Mouse (Mus musculus): ENCODE measurements around the gene Ninl. TPM values are rescaled to one million over a fixed set of nuclear protein-coding genes. Genes with fewer than 3 reads are reported as not detected.

Ninl gene
- total and polyA plus RNA-seq, 3 experiments = 0.78 to 1.5 (median 1.4) TPM

DNA sequence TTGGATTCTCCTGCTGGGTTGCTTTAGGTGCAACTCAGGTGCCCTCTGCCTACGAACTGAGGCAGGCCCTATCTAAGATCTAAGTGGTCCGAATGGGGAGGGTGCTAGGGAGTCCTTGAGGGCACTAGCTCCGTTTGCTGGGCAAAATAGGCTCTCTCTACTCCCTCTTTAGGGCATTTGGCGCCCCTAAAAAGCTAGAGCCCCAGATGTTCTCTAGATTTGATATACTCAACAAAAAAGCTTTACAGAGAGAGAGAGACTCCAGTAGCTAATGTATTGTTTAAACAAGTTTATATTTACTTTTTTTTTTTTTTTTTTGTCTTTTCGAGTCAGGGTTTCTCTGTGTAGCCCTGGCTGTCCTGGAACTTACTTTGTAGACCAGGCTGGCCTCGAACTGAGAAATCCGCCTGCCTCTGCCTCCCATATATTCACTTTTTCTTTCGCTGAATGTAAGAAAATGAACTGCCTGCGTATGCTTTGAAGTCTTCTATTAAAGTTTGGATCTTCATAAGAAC lies 134.2 kb downstream of the Ninl start, which contains the start of gene Gins1:
Gins1 (plus strand) TSS at position 465 of the 515 bp plus-strand sequence.
- Histone ChIP-seq H3K79me2 (replicated peaks; ENCODE audit: control insufficient read depth, insufficient read depth, low read length) (no peaks in the 10 kb centered on the region), H3K9ac (ENCODE audit: low read depth, low read length) (peak within 1 kb of the TSS; percentile 96), H3K4me1 (ENCODE audit: control insufficient read depth, insufficient read depth, low read length) (peaks cover 3% of the 10 kb centered on the region), H3K27ac (peak within 1 kb of the TSS; percentile 98), H3K27me3 (ENCODE audit: control insufficient read depth, insufficient read depth, low read length) (no peaks in the 10 kb centered on the region), H3K36me3 (ENCODE audit: control insufficient read depth, insufficient read depth, low read length) (no peaks in the 10 kb centered on the region; the same call in none of the 2 replicates), H3K4me3 (peak within 1 kb of the TSS; percentile 90)
- intact Hi-C loops (cut with DNase I) = loop anchor here (2.0 to 10.0 kb wide), 6 partner anchors 73 to 770 kb away; partner anchors contain the start of genes Apmap, Entpd6, Pygb and Zfp120
- DNase-seq = no peak
- 30% methylated on average over 9 of the region's 9 CpGs for WGBS
- TF ChIP-seq CTCF (IDR thresholded peaks at IDR 0.05) (0 out of 2 replicates have a peak, but pooled peaks have one; percentile 9), EP300 (IDR thresholded peaks at IDR 0.05; ENCODE audit: insufficient read depth, low read depth, low read length) (no peak)

DNA sequence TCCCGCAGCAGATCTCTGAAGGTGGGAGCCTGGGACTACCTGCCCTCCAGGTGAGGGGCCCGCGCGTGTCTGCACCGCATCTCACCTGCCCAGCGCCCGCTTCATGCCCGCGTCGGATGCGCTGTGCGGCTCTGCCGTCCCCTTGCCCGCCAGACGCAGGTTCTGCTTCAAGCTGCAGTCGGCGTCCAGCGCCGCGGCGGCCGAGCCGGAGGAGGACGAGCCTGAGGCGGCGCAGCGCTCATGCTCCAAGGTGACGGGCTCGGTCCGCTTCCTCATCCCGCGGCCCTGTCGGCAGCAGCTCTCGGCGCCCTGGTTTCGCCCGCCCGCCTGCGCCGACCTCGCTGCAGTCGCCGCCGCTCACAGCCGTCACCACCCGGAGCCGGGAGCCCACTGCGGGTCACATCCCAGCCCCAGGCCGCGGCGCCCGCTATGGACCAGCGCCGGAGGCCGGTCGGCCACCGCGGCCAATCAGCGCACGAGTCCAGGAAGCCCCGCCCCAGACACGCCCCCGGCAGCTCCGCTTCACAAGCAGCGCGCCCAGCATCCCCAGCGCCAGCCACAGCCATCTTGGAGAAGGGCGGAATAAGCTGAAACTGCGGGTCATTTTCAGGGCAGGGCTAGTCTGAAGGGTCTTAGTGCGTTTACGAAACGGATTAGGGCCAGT lies 134.8 kb downstream of the Ninl start, which contains the start of gene Abhd12:
Abhd12 (minus strand) TSS at position 470 of the 664 bp plus-strand sequence.
- H3K9ac ChIP-seq (ENCODE audit: low read depth, low read length) = peak within 1 kb of the TSS; percentile 96
- H3K27ac ChIP-seq = peak within 1 kb of the TSS; percentile 98
- no peaks in the 10 kb centered on the region; the same call in none of the 2 replicates for H3K36me3 ChIP-seq (ENCODE audit: control insufficient read depth, insufficient read depth, low read length)
- peak; percentile 99 for DNase-seq
- peaks cover 3% of the 10 kb centered on the region for H3K4me1 ChIP-seq (ENCODE audit: control insufficient read depth, insufficient read depth, low read length)
- H3K4me3 ChIP-seq = peak within 1 kb of the TSS; percentile 90
- WGBS = under 1% methylated on average over 72 of the region's 72 CpGs
- H3K79me2 ChIP-seq (replicated peaks; ENCODE audit: control insufficient read depth, insufficient read depth, low read length) = no peaks in the 10 kb centered on the region
- TF ChIP-seq EP300 (IDR thresholded peaks at IDR 0.05; ENCODE audit: insufficient read depth, low read depth, low read length) = peak; percentile 63; the same call in 1 of the 2 replicates
- peak; percentile 89 for TF ChIP-seq POLR2A (IDR thresholded peaks at IDR 0.05; ENCODE audit: insufficient read depth, low read depth, low read length)
- no peak for TF ChIP-seq CTCF (IDR thresholded peaks at IDR 0.05)
- intact Hi-C loops (cut with DNase I) = loop anchor here (2.0 to 10.0 kb wide), 4 partner anchors 72 to 770 kb away; partner anchors contain the start of genes Apmap, Pygb and Zfp120
- H3K27me3 ChIP-seq (ENCODE audit: control insufficient read depth, insufficient read depth, low read length) = no peaks in the 10 kb centered on the region

DNA sequence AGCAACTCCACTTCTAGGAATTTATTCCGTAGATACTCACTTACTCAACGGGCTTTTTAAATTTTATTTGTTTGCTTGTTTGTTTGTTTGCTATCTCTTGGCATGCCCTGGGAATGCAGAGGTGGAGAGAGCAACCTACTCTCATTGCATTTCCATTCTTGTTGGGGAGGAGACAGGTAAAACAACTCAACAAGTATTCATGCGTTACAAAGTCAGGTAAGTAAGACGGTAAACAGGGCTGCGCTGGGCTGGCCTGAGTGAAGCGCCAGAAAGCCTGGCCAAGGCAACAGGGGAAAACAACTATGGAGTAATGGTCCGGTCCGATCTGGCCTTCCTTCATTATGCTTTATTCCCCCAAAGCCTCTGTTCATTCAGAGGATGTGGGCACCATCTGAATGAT lies 136.8 kb downstream of the Ninl start:
- Histone ChIP-seq H3K4me1 (ENCODE audit: control insufficient read depth, insufficient read depth, low read length) (peaks cover 3% of the 10 kb centered on the region), H3K27ac (no peak overlapping the region), H3K36me3 (ENCODE audit: control insufficient read depth, insufficient read depth, low read length) (no peaks in the 10 kb centered on the region; the same call in none of the 2 replicates), H3K9ac (ENCODE audit: low read depth, low read length) (no peak overlapping the region), H3K4me3 (no peak overlapping the region), H3K79me2 (replicated peaks; ENCODE audit: control insufficient read depth, insufficient read depth, low read length) (no peaks in the 10 kb centered on the region), H3K27me3 (ENCODE audit: control insufficient read depth, insufficient read depth, low read length) (no peaks in the 10 kb centered on the region)
- no peak for TF ChIP-seq CTCF (IDR thresholded peaks at IDR 0.05)
- no peak for TF ChIP-seq EP300 (IDR thresholded peaks at IDR 0.05; ENCODE audit: insufficient read depth, low read depth, low read length)
- no peak for TF ChIP-seq POLR2A (IDR thresholded peaks at IDR 0.05; ENCODE audit: insufficient read depth, low read depth, low read length)
- 84% methylated on average over 8 of the region's 8 CpGs for WGBS
- DNase-seq = no peak
- intact Hi-C loops (cut with DNase I) = loop anchor here (5.0 to 10.0 kb wide), 3 partner anchors 70 to 768 kb away; partner anchors contain the start of genes Apmap and Zfp120

- no peaks in the 10 kb centered on the region for H3K27me3 ChIP-seq (ENCODE audit: control insufficient read depth, insufficient read depth, low read length)
- H3K79me2 ChIP-seq (replicated peaks; ENCODE audit: control insufficient read depth, insufficient read depth, low read length) = no peaks in the 10 kb centered on the region
- H3K4me3 ChIP-seq = no peak overlapping the region
- no peaks in the 10 kb centered on the region; the same call in none of the 2 replicates for H3K36me3 ChIP-seq (ENCODE audit: control insufficient read depth, insufficient read depth, low read length)
- WGBS = 77% methylated on average over 6 of the region's 6 CpGs
- no peak overlapping the region for H3K9ac ChIP-seq (ENCODE audit: low read depth, low read length)
- intact Hi-C loops (cut with DNase I) = loop anchor here (5.0 to 10.0 kb wide), 3 partner anchors 68 to 766 kb away; partner anchors contain the start of genes Apmap and Zfp120
- peaks cover 3% of the 10 kb centered on the region for H3K4me1 ChIP-seq (ENCODE audit: control insufficient read depth, insufficient read depth, low read length)
- TF ChIP-seq POLR2A (IDR thresholded peaks at IDR 0.05; ENCODE audit: insufficient read depth, low read depth, low read length) = no peak
- no peak for TF ChIP-seq EP300 (IDR thresholded peaks at IDR 0.05; ENCODE audit: insufficient read depth, low read depth, low read length)
- TF ChIP-seq CTCF (IDR thresholded peaks at IDR 0.05) = no peak
- no peak overlapping the region for H3K27ac ChIP-seq
- DNase-seq = no peak
These were observed 138.8 kb downstream of the Ninl start for GRCm38 (mm10) chr2:150900341-150900740.

GRCm38 (mm10) chr2:150895691-150896252 lies 143.4 kb downstream of the Ninl start:
- H3K27me3 ChIP-seq (ENCODE audit: control insufficient read depth, insufficient read depth, low read length) = no peaks in the 10 kb centered on the region
- no peaks in the 10 kb centered on the region; the same call in 1 of the 2 replicates for H3K36me3 ChIP-seq (ENCODE audit: control insufficient read depth, insufficient read depth, low read length)
- DNase-seq = no peak
- TF ChIP-seq CTCF (IDR thresholded peaks at IDR 0.05) = no peak
- no peak for TF ChIP-seq EP300 (IDR thresholded peaks at IDR 0.05; ENCODE audit: insufficient read depth, low read depth, low read length)
- no peak for TF ChIP-seq POLR2A (IDR thresholded peaks at IDR 0.05; ENCODE audit: insufficient read depth, low read depth, low read length)
- no peaks in the 10 kb centered on the region; the same call in 1 of the 2 replicates for H3K4me1 ChIP-seq (ENCODE audit: control insufficient read depth, insufficient read depth, low read length)
- no peak overlapping the region for H3K27ac ChIP-seq
- H3K4me3 ChIP-seq = no peak overlapping the region
- 88% methylated on average over 7 of the region's 7 CpGs for WGBS
- intact Hi-C loops (cut with DNase I) = no loop called here
- no peaks in the 10 kb centered on the region for H3K79me2 ChIP-seq (replicated peaks; ENCODE audit: control insufficient read depth, insufficient read depth, low read length)
- no peak overlapping the region for H3K9ac ChIP-seq (ENCODE audit: low read depth, low read length)
